Mouse (Mus musculus) kidney, postnatal 14 days (tissue): ENCODE measurements around the gene Ovol2.

ENCODE experiments used
- DNase-seq: peaks from one replicate; pipeline ENCODE4 v3.0.0; 2022; ENCODE audit warnings: mixed read lengths

Ovol2 gene

DNA sequence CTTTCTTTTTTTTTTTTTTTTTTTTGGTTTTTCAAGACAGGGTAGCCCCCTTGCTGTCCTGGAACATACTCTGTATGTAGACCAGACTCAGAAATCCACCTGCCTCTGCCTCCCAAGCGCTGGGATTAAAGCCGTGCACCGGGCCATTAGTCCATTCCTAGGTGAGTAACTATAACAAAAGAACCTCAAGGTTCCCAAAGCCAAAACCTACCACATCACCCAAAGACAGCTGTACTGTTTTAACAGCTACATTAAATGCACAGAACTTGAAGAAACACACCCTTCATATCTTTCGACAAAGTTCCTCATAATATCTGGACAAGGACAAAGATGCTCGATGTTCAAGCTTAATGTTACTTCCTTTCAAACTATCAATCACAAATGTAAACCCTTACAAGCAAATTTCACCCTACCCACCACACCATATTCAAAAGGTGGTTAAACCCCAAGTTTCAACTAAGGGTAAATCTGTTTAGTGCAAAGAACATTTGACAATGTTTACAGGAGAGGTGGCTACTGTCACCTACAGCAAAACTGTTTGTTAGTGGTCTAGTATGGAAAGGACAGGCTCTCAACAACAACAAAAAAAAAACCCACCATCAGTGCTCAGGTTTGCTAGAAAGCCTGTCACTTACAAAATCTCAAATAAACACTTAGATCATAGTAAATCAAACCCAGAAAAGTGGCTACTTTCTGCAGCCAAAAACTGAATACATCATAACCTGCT lies 64.8 kb downstream of the Ovol2 start:
- DNase-seq, result no peak

DNA sequence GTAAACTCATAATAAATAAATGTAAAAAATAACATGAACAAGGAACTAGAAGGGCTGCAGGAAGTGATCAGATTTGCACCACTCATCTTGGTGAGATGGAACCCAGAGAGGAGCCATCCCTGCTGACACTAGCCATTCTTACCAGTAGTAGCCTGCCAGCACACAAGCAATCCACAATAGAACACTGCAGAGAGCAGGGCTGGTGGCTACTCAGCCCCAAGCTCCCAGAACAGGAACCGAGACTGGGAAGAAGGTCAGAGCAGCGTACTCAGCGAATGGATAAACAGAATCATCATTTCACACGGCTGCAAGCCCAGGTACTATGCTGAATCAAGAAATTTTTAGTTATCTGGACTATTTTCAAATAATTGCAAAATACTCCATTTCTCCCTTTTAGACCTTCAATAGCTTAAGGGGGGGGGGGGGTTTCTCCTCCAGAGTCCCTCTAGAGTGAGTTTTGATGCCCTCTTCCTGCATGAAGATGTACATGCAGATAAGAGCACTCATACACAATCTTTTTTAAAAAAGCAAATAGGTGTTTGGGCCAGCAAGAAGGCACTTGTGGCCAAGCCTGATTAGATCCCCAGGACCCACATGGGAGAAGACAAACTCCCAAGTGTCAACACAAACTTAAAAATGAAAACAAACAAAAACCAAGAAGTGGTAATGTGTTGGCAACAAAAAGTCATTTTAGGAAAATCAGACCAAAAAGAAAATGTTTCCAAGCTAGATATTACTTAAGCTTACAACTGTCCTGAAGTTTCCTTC lies 65.8 kb downstream of the Ovol2 start:
- no peak for DNase-seq

DNA sequence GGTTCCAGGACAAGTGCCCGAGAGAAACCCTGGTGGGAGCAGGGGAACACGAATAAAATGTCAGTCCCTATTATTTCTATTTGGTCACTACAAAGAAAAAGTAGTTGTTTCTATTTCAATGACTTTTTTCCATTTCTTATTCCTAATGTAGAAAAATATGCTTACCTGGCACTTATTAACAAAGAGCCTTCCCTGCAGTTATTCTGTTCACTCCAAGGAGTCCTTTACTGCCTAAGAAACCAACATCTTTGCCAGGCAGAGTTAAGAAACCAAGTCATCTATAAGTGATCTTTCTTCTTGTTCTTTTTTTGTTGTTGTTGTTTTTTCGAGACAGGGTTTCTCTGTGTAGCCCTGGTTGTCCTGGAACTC lies 66.8 kb downstream of the Ovol2 start:
- no peak for DNase-seq

DNA sequence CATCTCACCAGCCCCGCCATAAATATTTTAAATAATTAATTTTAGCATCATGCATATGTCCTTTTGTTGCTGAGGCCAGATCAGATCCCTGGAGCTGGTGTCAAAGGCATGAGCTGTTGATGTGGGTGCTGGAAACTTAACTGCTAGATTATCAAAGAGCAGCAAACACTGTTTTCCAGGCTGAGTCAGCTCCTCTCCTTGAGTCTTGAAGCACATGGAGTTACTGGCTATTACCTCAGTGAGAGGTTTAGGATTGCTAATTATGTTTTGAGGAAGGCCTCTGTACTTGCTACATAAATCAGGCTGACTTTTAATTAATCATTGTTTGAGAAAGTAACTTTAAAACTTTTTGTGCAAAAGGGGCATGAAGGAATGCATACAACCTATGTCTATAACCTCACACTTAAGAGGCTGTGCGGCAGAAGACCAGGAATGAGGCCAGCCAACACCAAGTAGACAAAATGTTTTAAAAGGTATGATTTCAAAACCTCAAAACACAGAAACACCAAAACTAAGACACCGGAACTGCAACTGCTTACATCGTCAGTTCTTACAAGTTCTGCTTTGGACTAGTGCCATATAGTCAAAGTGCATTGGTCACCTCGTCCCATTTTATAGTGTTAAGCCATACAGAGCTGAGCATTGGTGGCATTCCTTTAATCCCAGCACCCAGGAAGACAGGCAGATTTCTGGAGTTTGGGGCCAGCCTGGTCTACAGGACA lies 67.4 kb downstream of the Ovol2 start:
- DNase-seq, result peak; percentile 53

DNA sequence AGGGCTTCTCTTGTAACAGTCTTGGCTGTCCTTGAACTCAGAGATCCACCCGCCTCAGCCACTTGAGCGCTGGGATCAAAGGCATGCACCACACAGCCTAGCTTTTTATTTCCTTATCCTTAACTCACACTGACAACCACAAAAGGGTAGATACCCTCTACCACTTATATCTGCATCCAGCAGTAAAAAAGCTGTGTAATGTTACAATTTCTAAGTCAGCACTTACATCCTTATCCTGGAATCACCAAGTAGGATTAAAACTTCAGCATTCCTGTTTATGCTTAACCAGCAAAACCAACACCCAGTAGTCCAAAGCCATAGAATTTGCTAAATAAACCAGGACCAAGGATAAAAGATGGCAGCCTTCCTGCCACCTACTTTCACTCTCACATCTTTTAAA lies 69.1 kb downstream of the Ovol2 start:
- DNase-seq, result no peak
